11 mouse cellular contexts compared by ENCODE assay signal in genomic region chr9:60516379-60516778, GRCm38 (mm10). TPM values are rescaled to one million over a fixed set of nuclear protein-coding genes. Genes with fewer than 3 reads are reported as not detected.
"Had no signal": no experiment of that assay in that cellular context is flagged by ENCODE, and none has a peak within 500 bp of the region (broad histone marks: within the 10 kb centered on the region; RNA-seq: fewer than 3 reads in every experiment).

No protein-coding gene starts in this region.

- ATAC-seq: liver, postnatal 0 days; midbrain, embryonic 16.5 days had no signal

- H3K9me3 ChIP-seq: limb, embryonic 12.5 days; lung, embryonic 15.5 days; megakaryocyte, embryonic 14.5 days; midbrain, embryonic 12.5 days had no signal

- H3K4me2 ChIP-seq: limb, embryonic 12.5 days; lung, embryonic 15.5 days; midbrain, embryonic 12.5 days had no signal

- H3K36me3 ChIP-seq: lung, embryonic 15.5 days; midbrain, embryonic 12.5 days had no signal

- H3K27ac ChIP-seq: layer of hippocampus, adult 2 months; limb, embryonic 12.5 days; lung, embryonic 15.5 days; macrophage; midbrain, embryonic 12.5 days had no signal

- DNase-seq: liver, postnatal 0 days; lung, postnatal 14 days; right cerebral cortex, postnatal 25 days; thymus, postnatal 4 days had no signal

- H3K9ac ChIP-seq: limb, embryonic 12.5 days; liver, postnatal 0 days; lung, embryonic 15.5 days; midbrain, embryonic 12.5 days had no signal

- H3K4me3 ChIP-seq: layer of hippocampus, adult 2 months; limb, embryonic 12.5 days; lung, embryonic 15.5 days; megakaryocyte, embryonic 14.5 days; midbrain, embryonic 12.5 days had no signal

RNA-seq across cellular contexts. Expression of gene Thsd4, which starts 5.5 kb away (rescaled TPM):
- polyA plus RNA-seq: macrophage had no signal
